13 mouse cellular contexts compared by ENCODE assay signal in the genomic region with DNA sequence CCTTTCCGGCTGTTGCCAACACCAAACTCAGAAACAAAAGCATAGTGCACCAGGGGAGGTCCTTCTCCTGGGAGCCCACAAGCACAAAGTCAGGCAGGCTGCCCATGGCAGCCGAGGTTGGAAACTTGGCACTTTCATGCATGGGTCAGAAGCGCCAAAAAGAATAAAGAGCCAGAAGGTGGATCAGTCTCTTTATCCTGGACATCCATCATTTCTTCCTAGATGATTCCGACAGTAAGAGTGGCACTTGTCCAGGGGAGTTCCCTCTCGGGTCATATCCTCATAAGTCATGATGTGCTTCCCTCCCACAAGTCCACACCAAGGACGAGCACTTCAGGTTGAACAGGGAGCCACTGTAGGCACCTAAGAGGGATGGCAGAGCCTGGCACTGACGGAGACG. TPM values are rescaled to one million over a fixed set of nuclear protein-coding genes. Genes with fewer than 3 reads are reported as not detected.
DNase-seq lines count a peak whose midpoint lies in the region; ATAC-seq and TF ChIP-seq lines count a peak whose summit lies in the region.
"Had no signal": no experiment of that assay in that cellular context is flagged by ENCODE, and none has a peak within 500 bp of the region (broad histone marks: within the 10 kb centered on the region; RNA-seq: fewer than 3 reads in every experiment).

No protein-coding gene starts in this region.

- no peaks in the 10 kb centered on the region for H3K27me3 ChIP-seq in lung, embryonic 16.5 days (ENCODE audit: control insufficient read depth, insufficient read depth, low read depth, low read length)
- H3K27me3 ChIP-seq in midbrain, embryonic 10.5 days (ENCODE audit: low read depth, poor library complexity, severe bottlenecking), result no peaks in the 10 kb centered on the region

- peak; percentile 3 for DNase-seq in adrenal gland, adult 8-10 months
- DNase-seq in adrenal gland, adult 18-20 months (ENCODE audit: low spot score in 2 of 2), result no peak
- no peak for DNase-seq in layer of hippocampus, adult 2 months (ENCODE audit: low spot score in 2 of 2)
- DNase-seq in layer of hippocampus, postnatal 36 days, result no peak
- DNase-seq in cerebellum, adult 8-10 months, result peak; percentile 56
- no peak for DNase-seq in midbrain, embryonic 10.5 days (ENCODE audit: low spot score)
- DNase-seq in heart, postnatal 25 days (ENCODE audit: low spot score), result no peak
- DNase-seq: right cerebral cortex, postnatal 25 days had no signal

- no peaks in the 10 kb centered on the region for H3K9me3 ChIP-seq in lung, embryonic 16.5 days (ENCODE audit: control insufficient read depth, low read length)
- H3K9me3 ChIP-seq in midbrain, embryonic 10.5 days (replicated peaks), result no peaks in the 10 kb centered on the region

- H3K4me2 ChIP-seq in lung, embryonic 16.5 days (ENCODE audit: low read depth, low read length), result no peak overlapping the region

- H3K36me3 ChIP-seq in lung, embryonic 16.5 days (ENCODE audit: control insufficient read depth, insufficient read depth, low read length), result no peaks in the 10 kb centered on the region
- H3K36me3 ChIP-seq in midbrain, embryonic 10.5 days, result no peaks in the 10 kb centered on the region

- no peak overlapping the region for H3K9ac ChIP-seq in lung, embryonic 16.5 days (ENCODE audit: low read length)

- 58% methylated on average over 8 of the region's 8 CpGs for WGBS in lung, embryonic 16.5 days
- WGBS in midbrain, embryonic 10.5 days, result 79% methylated on average over 8 of the region's 8 CpGs

- H3K4me3 ChIP-seq in layer of hippocampus, adult 2 months, result no peak overlapping the region
- H3K4me3 ChIP-seq in lung, embryonic 16.5 days (ENCODE audit: low read length), result no peak overlapping the region
- H3K4me3 ChIP-seq in midbrain, embryonic 10.5 days, result no peak overlapping the region

- ATAC-seq in lung, embryonic 16.5 days (ENCODE audit: low read depth), result peak; percentile 13; the same call in 1 of the 2 replicates
- ATAC-seq: inflammation-experienced regulatory T-cells, adult 6 months had no signal

- peaks cover 6% of the 10 kb centered on the region; the same call in 1 of the 2 replicates for H3K4me1 ChIP-seq in lung, embryonic 16.5 days (replicated peaks; ENCODE audit: control insufficient read depth, insufficient read depth, low read length)
- H3K4me1 ChIP-seq in midbrain, embryonic 10.5 days, result peaks cover 3% of the 10 kb centered on the region; the same call in 1 of the 2 replicates

- peak overlapping the region; percentile 18; the same call in 1 of the 2 replicates for H3K27ac ChIP-seq in layer of hippocampus, adult 2 months
- H3K27ac ChIP-seq in lung, embryonic 16.5 days (ENCODE audit: low read length), result peak overlapping the region; percentile 55
- H3K27ac ChIP-seq in midbrain, embryonic 10.5 days (replicated peaks), result no peak overlapping the region
- H3K27ac ChIP-seq: macrophage; stomach, postnatal 0 days had no signal

- intact Hi-C loops in heart, postnatal 25 days (cut with DNase I), result no loop called here

- no peak for TF ChIP-seq CTCF in layer of hippocampus, adult 2 months (conservative IDR thresholded peaks at IDR 0.05)

RNA-seq across cellular contexts. Expression of gene Slc24a5, which starts 36.8 kb away (rescaled TPM):
- total RNA-seq in adrenal gland, adult 8-10 months (2022), result under 1 TPM in 1 of 4 experiments, not detected in 3; 0.46 TPM
- total RNA-seq in adrenal gland, adult 18-20 months (2021), result under 1 TPM in 1 of 2 experiments, not detected in 1; 0.16 TPM
- total RNA-seq in layer of hippocampus, adult 2 months (2021), result under 1 TPM; 0.47 to 0.61 TPM
- total RNA-seq in layer of hippocampus, postnatal 36 days (2021), result 1 to 10 TPM; 1.1 to 1.3 TPM
- polyA plus RNA-seq in lung, embryonic 16.5 days (2015; fragmentation: Nextera tagmentation; extraction: Ambion mirVana), result 1.7 and 2.4 TPM in 2 replicates
- 3.5 and 5.1 TPM in 2 replicates for polyA plus RNA-seq in midbrain, embryonic 10.5 days (2016; fragmentation: Nextera tagmentation; extraction: Ambion mirVana)
- total RNA-seq in heart, postnatal 25 days (2021), result 1 to 10 TPM in 1 of 2 experiments, under 1 TPM in 1; 0.81 to 1.3 TPM
- total RNA-seq: adrenal gland, postnatal 36 days had no signal

Comparison
In these comparisons a context has a peak if more than half of its experiments do, and no peak if none do; other contexts are left out.
1. DNase-seq: peak in adrenal gland, adult 8-10 months (single experiment) and cerebellum, adult 8-10 months (single experiment); none in adrenal gland, adult 18-20 months (0 of 2), layer of hippocampus, adult 2 months (0 of 2), layer of hippocampus, postnatal 36 days (0 of 2), midbrain, embryonic 10.5 days (single experiment) and heart, postnatal 25 days (single experiment).